Mouse (Mus musculus) c-Kit-negative CD71-positive TER-119-positive erythroid progenitor cells, embryonic 14.5 days (primary cell): ENCODE data around the gene Negr1.
"Not testable (repeated sequence)": the region's sequence is repeated elsewhere in the genome, so short reads cannot be mapped to it uniquely, and the experiment has no call there.

Experiments used
- DNase-seq: peaks from one replicate; pipeline ENCODE4 v3.0.0-alpha.2; 2013; ENCODE audit warnings: low read depth, low spot score

Gene Negr1

DNA sequence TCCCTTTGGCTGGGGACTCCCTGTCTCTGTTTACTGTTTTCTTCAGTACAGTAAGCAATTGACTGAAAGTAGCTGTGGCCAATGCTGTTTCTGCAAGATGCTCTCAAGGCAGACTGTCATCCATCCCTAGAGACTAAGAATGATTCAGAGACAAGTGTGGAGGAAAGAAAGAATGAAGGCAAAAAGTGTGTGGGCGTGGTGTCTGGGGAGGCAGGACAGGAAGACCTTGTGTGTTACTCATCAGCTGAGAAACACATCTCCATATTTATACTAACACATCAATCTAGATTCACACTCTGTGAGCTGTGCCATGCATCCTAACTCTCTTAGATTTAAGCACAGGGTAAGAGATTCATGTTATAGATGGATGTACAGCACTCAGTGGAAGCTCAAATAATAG is 431.2 kb downstream of the Negr1 start:
- DNase-seq: no peak

DNA sequence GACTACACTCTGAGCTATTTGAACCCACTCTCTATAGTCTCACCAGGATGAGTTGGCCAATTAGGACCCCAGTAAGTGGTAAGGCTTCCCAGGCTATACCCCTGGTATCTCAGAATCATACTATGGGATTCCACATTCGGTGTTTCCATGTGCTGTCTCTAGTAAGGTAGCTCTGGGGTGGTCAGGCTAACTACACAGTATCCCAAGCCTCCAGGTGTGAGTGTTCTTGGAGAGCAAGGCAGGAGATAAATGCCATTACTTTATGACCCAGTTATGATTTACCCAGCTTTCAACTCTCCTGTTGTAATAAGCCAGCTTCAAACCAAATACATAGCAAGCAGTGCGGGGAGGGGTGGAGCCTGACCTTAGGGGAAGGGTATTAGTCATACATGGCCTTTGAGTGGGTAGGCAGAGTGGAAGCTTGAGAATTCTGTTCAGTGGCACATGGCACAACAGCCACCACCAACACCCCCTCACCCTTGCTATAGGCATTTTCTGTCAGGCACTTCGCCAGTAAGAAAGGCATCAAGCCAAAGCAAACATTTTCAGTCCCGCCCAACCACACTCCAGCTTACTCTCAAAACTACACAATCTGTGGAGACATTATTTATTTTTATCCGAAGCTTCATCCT is 437.7 kb downstream of the Negr1 start:
- no peak for DNase-seq

DNA sequence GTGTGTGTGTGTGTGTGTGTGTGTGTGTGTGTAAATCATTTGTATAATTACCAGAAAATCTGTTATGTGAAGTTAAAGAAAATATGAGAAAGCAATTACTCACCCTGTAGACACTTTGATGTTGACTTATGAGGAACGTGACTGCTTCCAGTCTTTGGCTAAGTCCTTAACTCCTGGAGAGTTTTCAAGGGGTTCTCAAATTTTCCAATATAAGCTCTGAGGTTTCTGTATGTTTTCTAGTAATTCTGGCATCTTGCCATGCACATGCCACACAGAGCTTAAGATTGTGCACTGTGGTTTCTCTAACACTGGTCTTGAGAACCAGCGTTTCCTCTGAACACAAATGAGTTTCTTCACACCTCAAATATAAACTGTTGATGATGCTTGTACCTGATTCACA is 460.0 kb downstream of the Negr1 start:
- no peak for DNase-seq

DNA sequence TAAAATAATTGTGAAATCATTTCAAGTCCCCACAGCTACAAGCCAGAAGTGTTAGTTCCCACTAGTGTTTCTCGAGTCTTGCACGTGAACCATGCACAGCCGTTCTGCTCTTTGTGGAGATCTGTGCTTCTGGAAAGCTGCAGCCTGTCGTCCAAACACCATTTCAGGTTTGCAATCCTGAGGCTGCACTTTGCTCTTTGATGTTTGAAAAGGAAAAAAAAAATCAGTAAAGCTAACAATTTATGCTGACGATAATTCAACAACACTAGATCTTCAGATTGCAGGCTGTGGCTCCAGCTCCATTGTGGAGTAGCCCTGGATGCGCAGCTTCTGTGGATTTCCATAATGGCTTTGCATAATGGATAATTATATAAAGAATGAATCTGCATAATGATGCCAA is 463.0 kb downstream of the Negr1 start:
- no peak for DNase-seq

DNA sequence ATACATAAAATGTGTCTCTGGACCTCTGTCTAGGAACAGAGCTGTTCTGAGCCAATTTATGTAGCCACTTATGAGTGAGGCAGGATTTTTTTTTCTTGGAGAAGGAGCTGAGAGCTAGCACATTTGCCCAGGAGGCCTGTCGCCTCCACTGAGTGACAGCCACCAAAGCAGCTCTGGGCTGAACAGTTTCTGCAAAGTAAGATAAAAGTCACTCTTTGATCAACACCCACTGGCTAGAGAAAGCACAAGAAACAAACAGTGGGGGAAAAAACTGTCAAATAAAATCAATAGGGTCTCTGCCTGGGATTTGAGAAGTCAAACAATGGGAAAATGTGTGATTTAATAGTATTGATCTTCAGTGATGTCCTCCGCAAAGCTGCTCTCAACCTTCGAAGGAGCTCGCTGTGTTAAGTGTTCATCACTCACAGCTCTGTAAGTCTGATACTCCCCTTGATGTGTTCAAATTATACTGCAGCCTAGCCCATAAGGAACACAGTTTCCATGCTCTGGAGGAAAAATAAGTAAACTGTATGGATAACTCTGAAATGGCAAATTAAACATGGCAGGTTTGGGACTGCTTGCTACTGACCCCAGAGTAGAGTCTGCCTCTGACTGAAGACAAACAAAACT is 470.0 kb downstream of the Negr1 start:
- DNase-seq: no peak

DNA sequence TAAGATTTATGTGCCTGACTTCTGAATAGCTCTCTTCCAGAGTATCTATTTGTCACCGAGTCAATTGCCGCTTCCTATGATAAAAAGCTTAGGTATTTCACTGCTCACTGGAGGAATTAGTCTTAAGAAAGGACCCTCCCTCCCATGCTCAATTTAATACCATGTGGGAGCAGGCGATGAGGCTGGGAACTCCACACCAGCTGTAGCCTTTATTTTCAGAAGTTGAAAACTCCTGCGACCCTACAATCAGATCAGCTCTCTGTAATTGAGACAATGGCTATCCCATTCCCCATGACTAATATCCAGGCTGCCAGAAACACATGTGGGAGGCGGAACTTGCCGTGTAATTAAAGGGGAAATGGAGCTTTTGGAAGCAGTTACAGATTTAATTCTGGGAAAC is 474.4 kb downstream of the Negr1 start:
- no peak for DNase-seq

DNA sequence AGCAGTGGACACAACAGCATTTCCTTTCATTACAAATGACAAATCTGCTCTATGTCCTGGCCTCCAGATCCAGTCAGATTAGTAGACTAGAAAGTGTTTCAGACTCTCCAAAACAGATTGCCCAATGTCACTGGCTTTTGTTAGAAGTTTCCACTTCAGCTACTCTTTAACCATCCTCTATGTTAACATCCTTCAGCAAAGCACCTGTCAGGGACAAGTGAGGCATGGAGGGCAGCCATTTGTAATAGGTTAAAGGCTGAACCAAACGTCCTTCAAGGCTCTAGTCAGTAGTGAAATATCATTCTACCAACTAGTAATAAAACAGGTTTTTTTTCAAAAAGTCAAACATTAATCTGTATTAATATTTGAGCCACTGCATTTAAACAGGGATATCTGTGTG is 475.0 kb downstream of the Negr1 start:
- no peak for DNase-seq

DNA sequence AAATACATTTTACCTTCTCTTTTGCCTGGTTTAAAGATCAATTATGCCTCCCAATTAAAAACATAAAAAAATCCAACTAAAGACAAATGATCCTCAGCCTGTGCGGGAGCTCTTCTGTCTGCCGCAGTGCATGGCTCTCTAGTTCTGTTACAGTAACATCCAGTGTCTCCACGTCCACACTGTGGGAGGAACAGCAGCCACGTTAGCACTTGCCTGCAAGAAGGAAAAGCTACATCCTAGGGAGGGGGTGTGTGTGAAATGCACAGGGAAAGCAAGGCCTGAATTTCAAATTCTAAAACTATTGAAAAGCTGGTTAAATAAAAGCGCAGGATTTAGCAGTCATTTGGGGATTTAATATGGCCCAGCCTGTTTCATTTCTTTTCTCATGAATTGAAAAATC is 479.0 kb downstream of the Negr1 start:
- no peak for DNase-seq

DNA sequence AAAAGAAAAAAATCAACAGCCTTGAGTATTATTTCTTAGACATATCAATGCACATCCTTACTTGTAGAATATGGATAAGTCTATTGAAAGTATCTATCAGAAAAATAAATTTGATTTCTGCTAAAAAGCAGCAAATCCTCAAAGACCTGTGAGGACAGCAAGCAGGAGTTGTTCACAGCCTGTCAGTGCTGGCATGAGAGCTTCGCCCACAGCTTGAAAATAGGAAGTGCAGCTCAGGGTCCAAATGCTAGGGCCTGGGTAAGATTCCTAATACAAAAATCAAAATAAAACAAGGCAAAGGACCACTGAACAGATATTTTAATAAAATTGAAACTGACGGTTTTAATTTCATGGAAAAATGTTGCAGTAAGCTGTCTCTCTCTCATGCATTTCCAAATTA is 483.0 kb downstream of the Negr1 start:
- no peak for DNase-seq

DNA sequence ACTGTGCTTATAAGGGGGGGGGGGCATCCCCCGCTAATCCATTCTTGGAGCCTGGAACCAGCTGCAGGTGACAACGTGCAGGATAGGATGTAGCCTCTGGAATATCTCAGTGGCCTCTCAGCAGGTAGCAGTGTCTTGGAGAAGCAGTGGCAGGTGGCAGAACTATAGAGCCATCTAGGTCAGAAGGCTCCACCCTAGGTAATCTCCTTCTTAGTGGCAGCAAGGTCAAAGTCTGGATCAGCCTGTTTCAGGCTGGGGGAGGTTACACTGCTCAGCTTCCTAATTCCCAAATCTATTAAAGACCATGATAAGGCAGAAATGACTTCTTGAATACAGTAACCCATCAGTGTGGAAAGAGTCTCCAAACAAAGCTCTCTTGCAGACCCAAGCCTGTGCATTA is 502.8 kb downstream of the Negr1 start:
- DNase-seq: not testable (repeated sequence)

DNA sequence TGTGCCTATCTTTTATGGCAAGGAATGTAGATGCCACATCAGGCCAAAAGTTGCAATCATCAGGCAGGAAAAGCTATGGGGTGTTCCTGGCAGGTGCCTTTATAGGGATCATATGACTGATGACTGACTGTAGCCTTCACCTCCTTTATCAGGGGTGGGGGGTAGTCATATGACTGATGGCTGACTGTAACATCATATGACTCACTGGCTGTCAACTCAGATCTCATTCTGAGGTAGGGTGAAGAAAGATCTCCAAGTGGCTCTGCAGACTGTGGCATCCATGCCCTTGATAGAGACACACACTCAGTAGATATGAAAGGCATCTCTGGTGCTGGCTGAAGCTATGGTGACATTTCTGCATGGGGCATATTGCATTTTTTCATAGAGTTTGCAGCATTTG is 504.7 kb downstream of the Negr1 start:
- no peak for DNase-seq

DNA sequence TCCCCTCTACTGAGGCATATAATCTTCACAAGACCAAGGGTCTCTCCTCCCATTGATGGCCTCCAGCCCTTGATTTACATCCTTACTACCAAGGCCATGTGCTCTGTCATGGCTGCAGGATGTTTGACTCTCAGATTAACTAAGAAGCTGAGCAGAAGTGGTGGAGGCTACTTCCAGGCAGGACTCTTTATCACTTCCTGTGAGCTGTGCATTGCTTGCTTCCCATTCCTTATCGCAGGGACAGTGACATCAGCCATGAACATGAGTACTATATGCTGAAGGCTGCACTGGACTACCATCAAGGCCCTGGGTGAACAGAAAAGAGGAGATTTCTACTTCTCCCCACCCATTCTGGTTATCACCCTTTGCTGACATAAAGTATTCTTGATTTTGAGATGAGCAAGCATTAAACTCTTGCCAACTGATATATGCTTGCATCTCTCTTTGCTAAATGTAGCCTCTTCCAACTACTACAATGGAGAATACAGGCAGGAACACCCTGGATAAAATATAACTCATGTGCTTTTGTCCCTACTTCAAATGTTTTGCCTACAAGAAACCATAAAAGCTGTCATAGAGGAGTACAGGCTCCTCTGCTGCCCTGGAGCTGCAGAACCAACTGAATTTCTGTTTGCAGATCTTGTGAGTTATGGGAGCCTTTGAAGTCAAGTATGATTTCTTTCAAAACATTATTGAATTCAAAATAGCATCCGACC is 517.8 kb downstream of the Negr1 start:
- DNase-seq: no peak

DNA sequence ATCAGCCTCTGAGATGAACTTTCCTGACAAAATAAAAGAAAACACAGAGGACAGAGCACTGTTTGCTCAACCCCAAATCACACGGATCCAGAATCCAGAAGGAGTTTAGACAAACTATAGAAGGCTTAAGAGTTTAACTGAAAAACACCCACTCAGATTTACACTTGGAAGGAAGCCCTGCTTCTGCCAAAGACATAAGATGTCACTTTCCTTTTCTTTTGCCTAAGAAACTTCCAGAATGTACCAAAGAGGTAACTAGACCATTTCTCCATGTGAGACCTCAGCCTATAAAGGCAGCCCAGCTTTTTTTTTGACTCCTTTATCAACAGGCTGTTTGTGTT is 518.3 kb downstream of the Negr1 start:
- no peak for DNase-seq

DNA sequence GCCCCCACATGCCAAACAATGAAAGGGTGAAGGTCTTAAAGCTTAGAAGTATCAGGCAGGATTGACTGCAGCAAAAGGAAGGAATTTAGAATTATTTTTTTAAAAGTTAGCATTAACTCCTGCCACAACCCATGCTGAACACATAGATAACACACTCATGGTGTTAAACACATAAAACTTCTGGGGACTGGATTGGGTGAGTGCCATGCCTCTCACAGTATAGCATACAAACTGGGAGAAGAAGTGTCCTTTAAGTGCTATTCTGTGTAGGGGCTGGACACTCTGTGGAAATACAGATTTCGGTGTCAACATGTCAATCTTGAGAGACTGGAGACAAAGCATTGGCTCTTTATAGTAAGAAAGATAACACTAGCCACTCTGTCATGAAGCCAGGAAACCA is 519.0 kb downstream of the Negr1 start:
- no peak for DNase-seq

DNA sequence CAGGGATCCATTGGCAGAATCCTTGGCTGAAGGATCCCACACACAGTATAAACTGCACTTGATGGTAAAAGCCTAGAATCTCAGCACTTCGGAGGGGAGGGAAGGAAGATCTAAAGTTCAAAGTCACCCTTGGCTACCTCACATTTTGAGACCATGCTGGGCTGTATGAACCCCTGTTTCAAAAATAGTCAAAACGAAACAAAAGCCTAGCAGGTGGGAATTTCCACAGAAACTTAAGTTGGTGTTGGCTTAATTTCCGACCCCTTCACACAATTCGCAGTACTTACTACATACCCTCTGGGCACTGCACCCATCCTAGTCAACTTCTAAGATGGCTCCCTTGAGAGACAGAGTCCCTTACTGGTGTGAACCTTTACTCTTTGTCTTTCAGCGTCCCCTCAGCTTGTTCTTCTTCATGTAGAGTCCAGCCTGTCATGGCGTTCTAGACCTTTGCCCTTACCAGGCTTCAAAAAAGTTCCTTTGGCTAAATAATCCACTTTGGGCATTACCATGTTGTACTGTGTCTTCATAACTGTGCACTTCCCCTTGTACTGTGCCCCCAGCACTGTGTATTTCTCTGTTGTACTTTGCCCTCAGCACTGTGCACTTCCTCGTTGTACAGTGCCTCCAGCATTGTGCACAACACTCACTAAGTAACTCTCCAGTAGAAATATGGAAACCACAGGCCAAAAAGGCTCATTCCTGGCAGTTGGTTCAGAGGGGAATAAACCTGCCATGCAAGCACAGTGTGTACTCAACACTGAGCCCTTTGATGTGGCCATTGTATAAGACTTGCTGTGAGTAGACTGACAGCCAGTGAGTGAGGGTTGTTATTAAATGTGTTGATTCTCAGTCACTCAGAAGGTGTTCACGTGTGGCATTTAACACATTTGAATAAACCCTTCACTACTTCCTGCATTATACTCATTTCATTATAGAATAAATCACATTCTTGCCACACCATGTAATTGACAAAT is 521.5 kb downstream of the Negr1 start:
- no peak for DNase-seq

DNA sequence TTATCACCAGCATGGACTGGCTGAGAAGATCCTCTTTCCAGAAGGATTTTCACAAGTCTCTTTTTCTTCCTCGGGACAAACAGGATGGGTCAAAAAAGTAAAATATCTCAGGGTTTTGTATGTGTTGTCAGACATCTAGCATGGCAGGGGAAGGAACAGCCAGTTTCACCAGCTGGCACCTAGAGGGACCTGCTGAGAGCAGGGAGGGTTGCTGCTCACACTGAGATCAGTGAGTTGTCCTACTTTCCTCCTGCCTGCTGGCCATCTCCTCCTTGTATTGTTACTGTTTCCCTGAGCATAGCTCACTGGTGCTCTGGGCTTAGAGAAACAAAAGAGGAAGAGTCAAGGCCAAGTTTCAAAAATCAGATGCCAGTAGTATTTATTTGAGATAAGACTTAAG is 523.6 kb downstream of the Negr1 start:
- DNase-seq: no peak

DNA sequence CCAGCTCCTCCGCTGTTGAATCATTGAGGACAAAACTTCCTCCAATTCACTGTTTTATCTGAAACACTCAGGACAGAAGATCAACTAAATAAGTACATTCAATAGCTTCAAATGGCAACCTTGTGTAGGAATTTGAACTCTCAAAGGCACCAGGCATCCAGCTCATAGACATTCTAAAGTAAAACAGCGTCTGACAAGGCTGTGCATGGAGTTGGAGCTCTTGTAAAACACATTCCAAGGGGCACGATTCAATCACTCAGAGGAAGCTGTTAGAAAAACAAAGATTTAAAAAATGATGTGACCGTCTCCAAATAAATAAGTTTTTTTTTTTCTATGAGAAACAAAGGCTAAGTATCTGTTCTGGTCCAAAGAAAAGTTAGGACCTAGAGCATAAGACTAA is 528.5 kb downstream of the Negr1 start:
- DNase-seq: no peak

DNA sequence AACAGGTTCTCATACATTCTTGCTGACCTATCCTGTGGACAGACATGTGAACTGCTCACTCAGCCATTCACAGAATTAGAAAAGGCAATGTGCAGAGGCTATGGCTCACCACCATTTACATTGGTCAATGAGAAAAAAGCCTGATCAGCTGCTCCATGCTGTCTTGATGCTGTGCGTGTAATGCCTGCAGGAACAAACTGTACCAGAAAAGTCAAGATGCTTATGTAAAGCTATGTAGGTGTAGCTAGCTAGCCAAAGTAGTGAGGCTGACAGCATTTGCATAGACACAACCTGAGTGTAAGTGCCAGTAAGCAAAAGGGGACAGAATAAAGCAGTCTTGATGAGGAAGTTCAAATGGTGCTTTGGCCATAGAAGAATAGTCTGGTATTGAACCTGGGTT is 534.7 kb downstream of the Negr1 start:
- no peak for DNase-seq

DNA sequence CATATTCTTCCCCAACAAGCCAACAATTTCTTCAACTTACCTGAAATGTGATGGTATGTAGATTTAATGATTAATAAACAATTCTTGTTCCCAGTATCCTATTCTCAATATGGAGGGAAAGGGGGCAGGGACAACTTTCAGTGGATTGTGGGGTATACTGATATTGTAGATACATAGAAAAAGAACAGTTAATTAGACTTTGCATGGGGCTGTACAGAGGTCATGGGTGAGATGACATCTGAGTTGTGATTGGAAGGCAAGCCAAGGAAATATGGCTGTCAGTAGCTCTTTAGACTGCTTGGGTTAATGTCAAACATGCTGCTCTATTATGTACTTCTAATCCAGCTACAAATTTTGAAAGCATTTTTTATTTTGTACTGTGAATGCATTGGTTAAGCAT is 535.9 kb downstream of the Negr1 start:
- no peak for DNase-seq

DNA sequence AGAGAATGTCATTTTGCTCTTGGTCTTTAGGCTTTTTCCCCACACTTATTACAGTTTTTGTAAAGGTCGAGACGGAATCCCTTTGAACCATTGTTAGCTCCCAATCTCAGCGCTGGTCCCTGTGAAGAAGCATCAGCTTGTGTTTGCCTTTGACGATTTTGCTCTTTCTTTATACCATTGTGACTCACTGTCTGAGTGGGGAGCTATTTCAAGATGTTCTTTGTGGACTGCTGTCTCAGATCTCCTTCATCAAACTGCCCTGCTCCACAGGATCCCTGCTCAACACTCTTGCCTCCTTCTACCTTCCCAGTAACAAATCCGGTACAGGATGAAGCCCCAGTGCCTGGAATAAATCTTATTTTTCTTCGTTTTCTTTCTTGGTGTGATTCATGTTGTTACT is 536.8 kb downstream of the Negr1 start:
- DNase-seq: no peak

DNA sequence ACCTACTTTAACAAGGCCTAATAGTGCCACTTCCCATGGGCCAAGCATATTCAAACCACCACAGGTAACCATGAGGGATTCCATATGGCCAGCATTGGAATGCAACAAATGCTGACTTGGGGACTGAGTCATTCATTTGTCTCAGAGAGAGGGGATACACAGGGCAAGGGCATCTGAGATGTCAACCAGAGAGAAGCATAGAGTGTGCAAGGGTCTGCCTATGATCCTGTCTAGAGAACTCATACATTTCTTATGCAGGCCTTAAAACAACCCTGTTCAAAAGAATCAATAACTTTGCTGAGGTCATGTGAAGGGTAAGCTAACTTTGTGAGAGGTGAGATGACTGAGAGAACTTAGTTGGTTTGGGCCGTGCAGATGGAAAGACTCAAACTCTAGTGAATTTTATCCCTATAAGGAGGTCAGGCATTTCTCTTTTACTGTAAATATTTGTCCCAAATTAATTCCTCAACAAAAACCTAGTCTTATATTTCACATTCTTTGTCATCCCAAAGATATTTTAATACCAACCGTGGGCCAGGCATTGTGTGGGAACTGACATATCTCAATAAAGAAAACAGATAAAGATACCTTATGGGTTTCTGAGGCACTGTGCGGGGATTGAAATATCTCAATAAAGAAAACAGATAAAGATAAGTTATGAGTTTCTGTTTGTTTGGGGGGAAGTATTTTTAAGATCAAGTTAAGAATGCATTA is 543.4 kb downstream of the Negr1 start:
- DNase-seq: no peak
